Mouse (Mus musculus): ENCODE results near the gene Igsf9.

GRCm38 (mm10) chr1:172438621-172439020 is 43.0 kb upstream of the Igsf9 start:
- TF ChIP-seq EP300 (IDR thresholded peaks at IDR 0.05; ENCODE audit: low read length) = no peak
- TF ChIP-seq MAX (IDR thresholded peaks at IDR 0.05; ENCODE audit: low read length) = no peak
- TF ChIP-seq MAZ (IDR thresholded peaks at IDR 0.05; ENCODE audit: low read depth, low read length) = no peak
- TF ChIP-seq CTCF (conservative IDR thresholded peaks at IDR 0.05 in 1 of 2, IDR thresholded peaks at IDR 0.05 in 1 of 2; ENCODE audit: low read depth in 2 of 2, low read length in 2 of 2) = no peak
- no peak for TF ChIP-seq MEF2A (IDR thresholded peaks at IDR 0.05; ENCODE audit: borderline replicate concordance, low read depth, low read length)
- TF ChIP-seq POLR2A (IDR thresholded peaks at IDR 0.05; ENCODE audit: low read depth, low read length) = no peak
- TF ChIP-seq JUND (conservative IDR thresholded peaks at IDR 0.05; ENCODE audit: low read depth, low read length) = no peak

Data from CH12.LX (cell line).